Mouse (Mus musculus) left cerebral cortex, postnatal 4 days (tissue): ENCODE results near the gene Ifi27. TPM values are rescaled to one million over a fixed set of nuclear protein-coding genes. Genes with fewer than 3 reads are reported as not detected.
"Not testable (repeated sequence)": the region's sequence is repeated elsewhere in the genome, so short reads cannot be mapped to it uniquely, and the experiment has no call there.

ENCODE experiments used
- DNase-seq: peaks from one replicate; pipeline ENCODE4 v3.0.0-alpha.2; 2022
- intact Hi-C: fragments of 180-260 bp; cut with DNase I; formaldehyde crosslinking; loops from one replicate; pipeline ENCODE4 v1.15.1; 2025
- total RNA-seq, 2 experiments: library from RNA; stranded (reverse); gene quantifications; 2 replicates each; pipeline ENCODE4 v1.2.3; 2021

Ifi27 gene
- total RNA-seq, 2 experiments from 2014 or later: 19.2 to 23.7 TPM

DNA sequence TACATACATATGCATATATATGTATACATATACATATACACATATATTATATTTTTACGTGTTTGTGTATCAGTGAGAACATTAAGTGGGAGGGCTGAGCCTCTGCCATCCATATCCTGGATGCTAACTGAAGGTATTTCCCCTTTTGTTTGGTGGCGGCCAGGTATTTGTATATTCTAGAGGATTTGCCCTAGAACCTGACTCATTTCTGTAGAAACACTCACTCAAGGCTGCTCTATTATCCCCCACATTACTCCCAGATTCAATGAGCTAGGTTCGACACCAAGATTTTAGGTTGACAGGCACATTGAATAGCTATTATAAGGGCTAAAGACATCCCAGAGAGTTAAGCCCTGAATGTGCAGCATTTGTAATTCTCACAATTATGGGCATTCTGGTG is 11.0 kb downstream of the Ifi27 start:
- DNase-seq: no peak
- intact Hi-C loops: no loop called here

DNA sequence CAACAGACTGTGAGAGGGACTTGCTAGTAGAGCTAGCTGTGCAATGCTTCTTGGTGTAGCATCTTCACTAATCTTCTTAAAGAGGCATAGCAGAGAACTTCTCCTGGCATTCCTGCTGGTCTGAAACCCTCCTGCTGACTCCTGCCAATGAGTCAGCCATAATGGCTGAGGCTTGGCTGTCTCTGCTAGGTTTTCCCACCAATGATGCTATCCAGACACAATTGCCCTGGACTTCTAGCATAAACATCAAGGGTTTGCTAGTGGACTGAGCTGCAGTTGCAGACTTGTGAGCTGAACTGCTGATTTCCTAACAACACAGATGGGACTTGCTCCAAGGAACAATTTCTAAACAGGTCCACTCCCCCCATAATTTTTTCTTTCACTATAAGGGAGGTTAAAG is 19.4 kb downstream of the Ifi27 start:
- intact Hi-C loops: no loop called here
- DNase-seq: no peak

DNA sequence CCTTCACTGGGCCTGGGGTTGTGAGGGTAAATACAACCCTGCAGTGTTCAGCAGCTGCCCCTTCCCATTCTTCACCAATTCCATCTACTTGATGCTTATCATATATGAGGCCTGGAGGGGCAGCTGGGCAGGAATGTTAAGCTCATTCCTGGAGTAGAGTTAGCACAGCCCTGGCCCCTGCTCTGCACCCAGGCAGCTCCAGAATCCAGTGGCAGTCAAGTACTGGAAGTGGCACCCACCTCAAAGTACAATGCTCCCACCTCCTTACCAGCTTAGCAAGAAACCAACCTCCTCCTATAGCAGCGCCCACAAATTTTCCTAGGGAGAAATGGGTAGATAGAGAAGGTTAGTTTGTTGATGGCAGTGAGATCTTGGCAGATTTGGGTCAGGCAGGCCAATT is 22.7 kb downstream of the Ifi27 start:
- intact Hi-C loops, DNase-seq: not testable (repeated sequence)

DNA sequence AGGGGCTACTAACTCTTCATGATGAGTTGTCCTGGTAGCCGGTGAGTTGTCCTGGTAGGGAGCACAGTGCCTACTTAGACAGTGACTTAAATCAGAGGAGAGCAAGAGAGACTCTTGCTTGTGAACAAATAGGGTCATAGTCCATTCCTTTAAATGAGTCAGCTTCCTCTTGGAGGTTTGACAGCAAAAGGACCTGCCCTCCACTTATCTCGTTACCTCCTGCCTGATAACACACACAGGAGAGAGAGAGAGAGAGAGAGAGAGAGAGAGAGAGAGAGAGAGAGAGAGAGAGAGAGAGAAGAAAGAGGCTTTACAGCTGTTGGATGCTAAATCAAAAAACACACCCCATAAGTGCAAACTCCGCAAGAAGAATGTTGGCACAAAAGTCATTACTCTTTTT is 23.1 kb downstream of the Ifi27 start, which contains the start of gene Ifi27l2b:
TSS of gene Ifi27l2b (minus strand) at position 84 of the 400 bp plus-strand sequence.
- intact Hi-C loops: no loop called here
- no peak for DNase-seq

DNA sequence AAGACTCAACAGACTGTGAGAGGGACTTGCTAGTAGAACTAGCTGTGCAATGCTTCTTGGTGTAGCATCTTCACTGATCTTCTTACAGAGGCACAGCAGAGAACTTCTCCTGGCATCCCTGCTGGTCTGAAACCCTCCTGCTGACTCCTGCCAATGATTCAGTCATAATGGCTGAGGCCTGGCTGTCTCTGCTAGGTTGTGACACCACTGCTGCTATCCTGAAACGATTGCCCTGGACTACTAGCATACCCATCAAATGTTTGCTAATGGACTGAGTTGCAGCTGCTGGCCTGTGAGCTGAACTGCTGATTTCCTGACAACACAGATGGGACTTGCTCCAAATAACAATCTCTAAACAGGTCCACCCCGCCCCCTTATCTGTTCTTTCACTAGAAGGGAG is 40.5 kb downstream of the Ifi27 start:
- intact Hi-C loops: no loop called here
- DNase-seq: no peak

DNA sequence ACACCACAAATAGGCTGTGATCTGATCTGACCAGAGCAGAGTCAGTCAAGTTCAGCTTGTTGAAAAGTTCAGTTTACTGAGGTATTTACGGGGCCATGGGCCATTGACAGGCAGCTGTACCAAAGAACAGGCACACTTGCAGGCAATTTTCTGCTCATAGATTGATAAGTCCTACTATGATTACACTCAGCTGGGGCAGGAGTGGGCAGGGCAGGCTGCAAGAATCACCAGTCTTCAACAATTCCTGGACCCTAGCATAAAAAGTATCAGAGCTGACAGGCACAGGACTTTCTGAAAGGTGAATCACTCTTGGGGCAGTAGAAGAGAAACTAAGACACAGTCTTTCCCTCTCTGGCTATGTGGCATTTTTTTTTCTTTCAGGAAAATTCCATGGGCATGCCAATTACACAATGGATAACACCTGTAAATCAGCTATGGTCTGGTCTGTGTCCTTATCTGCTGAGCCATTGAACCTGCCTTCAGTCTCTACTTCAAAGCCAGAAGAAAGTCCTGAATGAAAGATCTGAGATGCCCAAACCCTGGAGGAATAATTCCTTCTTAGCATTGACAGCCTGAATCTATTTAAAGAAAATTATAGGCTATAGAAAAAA is 42.9 kb downstream of the Ifi27 start:
- no peak for DNase-seq
- intact Hi-C loops: no loop called here

DNA sequence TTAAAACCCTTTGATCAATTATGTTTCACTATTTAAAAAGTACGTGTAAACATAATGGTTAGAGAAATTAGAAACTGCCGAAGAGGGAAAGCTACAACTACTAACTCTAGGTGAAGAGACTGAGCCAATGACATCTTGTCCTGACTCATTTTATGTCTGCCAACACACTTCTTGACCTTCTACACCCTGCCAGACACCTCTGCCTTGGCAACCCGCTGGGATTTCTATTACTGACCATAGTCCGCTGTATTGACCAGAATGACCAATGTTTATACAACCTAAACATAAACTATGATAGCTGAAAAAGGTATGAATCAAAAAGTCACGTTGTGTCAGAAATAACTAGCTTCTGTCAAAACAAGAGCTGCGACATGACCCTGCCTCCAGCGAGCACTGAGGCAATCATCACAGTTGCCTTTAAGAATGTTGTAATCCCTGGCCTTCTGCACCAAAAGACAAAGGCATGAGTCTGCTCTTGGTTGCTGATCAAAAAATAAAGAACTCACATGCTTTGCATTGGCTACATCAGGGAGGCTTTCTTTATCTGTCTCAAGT is 43.5 kb downstream of the Ifi27 start:
- no peak for DNase-seq
- intact Hi-C loops: no loop called here

DNA sequence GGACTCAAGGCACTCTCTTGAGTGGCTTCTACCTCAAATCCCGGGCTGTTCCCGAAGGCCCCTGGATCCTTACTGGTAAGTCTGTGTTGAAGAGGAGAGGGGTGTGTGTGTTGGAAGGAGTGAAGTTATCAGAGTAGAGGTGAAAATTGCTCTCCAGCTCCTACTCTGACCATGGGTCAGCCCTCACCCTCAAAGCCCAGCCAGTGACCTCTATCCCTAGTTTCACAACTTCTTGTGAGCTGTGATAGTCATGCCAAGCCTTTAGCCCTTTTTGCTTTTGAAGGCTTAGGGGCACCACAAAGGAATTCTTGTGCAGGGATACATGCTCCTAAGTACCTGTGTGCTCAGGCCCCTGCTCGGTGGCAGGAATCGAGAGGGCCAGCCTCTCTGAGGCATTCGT is 47.7 kb downstream of the Ifi27 start:
- intact Hi-C loops: no loop called here
- DNase-seq: no peak

DNA sequence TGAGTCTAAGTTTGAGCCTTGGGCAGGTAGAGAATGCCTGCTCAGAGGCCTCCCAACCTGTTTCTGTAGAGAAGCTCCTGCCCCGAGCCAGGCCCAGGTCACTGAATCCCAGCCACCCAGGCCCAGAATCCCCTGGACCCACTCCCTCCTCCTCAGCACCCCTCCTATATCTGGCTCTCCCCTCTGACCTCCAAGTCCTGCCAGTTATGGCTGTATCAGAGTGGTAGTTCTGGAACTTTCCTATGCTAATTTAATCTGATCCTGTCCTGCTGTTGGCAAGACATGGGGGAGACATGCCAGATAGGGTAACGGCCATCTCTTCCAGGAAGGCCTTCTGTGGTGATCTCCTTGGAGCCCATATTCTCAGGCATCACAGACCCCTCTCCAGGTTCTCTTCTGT is 48.8 kb downstream of the Ifi27 start:
- intact Hi-C loops: no loop called here
- no peak for DNase-seq

DNA sequence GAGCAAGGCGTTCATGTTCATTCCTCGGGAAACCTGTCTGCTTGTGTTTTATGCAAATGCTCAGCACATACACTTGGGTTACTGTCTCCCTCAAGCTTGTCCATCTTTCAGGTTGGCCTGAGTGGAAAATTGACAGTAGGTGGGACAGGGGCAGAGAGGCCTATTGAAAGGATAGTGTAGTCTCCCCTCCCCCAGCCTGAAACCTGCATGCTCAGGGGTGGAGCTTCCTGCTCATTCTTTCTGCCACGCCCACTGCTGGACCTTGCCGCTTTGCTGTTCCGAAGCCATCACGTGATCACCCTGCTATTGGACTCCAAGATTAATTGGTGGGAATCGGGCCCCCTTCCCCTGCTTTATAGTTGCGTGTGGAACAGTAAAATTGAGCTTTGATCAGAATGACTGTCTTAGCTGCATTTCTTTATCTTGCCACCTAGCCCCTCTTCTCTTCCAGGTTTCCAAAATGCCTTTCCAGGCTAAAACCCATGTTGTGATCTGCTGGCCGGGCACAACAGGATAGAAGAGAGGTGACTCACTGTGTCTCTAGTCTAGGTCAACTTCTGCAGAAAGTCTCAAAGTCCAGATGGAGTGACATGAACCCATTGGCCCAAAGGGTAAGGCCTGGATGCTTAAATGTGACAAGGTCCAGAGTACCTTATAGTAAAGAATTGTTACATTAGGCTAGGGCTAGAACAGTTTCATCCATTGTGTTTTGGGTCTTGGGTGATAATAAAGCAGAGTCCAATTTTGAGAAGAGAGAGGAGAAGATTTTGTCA is 50.4 kb downstream of the Ifi27 start:
- intact Hi-C loops, DNase-seq: not testable (repeated sequence)

DNA sequence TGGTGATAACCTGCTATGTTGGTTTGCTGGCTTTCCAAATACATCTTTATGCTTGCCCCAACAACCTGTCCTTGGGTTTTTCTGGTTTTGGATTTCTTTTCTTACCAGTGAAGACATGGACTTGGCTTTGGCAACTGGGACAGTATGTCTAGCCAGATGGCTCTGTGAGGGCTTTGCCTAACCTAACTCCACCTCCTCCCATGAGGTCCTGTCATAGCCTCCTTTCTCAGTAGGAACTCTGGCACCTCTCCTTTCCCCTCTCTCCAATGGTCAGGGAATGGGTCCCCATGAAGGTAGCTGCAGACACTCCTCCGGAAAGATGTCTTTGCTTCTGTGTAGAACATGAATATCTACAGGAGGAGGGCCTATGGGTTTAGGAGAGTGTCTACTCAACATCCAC is 52.7 kb downstream of the Ifi27 start:
- intact Hi-C loops: no loop called here

DNA sequence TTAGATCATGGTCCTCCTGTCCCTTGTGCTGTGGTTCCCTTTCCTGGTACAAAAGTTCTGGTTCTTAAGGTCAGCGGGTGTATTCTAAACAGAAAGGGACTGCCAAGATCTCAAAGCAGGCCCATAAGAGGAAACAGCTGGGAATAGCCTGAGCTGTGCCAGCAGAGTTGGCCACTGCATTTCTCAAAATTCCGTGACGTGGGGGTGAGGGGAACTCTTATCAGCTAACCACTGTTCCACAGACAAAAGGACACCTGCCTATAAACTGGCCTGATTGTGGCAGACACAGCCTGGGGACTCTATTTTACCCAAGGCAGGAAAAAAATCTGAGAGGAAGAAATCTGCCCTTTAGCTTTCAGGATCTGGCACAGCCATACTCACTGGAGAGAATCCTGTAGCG is 53.3 kb downstream of the Ifi27 start:
- intact Hi-C loops: no loop called here
- no peak for DNase-seq

More for the DNA sequence above, 52.7 kb downstream of the Ifi27 start:
- DNase-seq: no peak

DNA sequence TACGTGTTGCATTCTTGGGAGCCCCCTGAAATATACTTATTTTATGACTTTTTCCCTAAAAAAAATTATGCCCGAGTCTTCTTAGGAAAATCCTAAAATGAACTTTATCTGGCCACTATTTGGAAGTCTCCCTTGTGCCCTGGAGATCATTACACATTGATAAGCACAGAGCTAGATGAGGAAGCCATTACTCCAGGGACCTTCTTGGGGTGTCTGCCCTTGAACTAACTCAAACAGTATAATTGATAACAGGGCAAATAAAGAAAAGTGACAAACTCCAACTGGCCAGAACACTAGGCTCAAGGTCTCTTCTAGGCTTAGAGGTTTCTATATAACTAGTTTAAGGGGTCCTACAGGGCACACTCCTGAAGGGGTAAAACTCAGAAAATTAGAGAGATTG is 53.7 kb downstream of the Ifi27 start:
- no peak for DNase-seq
- intact Hi-C loops: no loop called here

Other genes starting within 250 kb of the Ifi27 start
- gene Prima1, start 192.1 kb upstream of the Ifi27 start, total RNA-seq: 1 to 10 TPM in 1 of 2 experiments, under 1 TPM in 1; 0.62 to 1.8 TPM
- 1 to 10 TPM; 4.9 to 7.0 TPM for gene Fam181a, start 123.2 kb upstream of the Ifi27 start, total RNA-seq
- gene Asb2, start 78.2 kb upstream of the Ifi27 start, total RNA-seq: 1 to 10 TPM; 1.4 to 1.8 TPM
- gene Otub2, start 45.5 kb upstream of the Ifi27 start, total RNA-seq: 10 to 100 TPM; 17.4 to 17.7 TPM
- gene 9330161L09Rik, start 26.4 kb upstream of the Ifi27 start, total RNA-seq: 1 to 10 TPM; 2.6 to 5.7 TPM
- 100 to 1,000 TPM; 123 to 143 TPM for gene Ddx24, start 8.4 kb upstream of the Ifi27 start, total RNA-seq
- 1 to 10 TPM; 1.6 to 2.1 TPM for gene Ifi27l2a, start 9.5 kb downstream of the Ifi27 start, total RNA-seq
- gene Ifi27l2b, start 23.0 kb downstream of the Ifi27 start, total RNA-seq: not detected
- 1 to 10 TPM; 7.2 to 8.1 TPM for gene Ppp4r4, start 98.1 kb downstream of the Ifi27 start, total RNA-seq
- not detected for gene Serpina10, start 197.2 kb downstream of the Ifi27 start, total RNA-seq
- not detected for gene Serpina6, start 223.0 kb downstream of the Ifi27 start, total RNA-seq
- not detected for gene Serpina16, start 241.9 kb downstream of the Ifi27 start, total RNA-seq